Comparison of ENCODE assay signal across 11 mouse cellular contexts in genomic region chr8:107943550-107944348, GRCm38 (mm10). TPM values are rescaled to one million over a fixed set of nuclear protein-coding genes. Genes with fewer than 3 reads are reported as not detected.
DNase-seq lines count a peak whose midpoint lies in the region; ATAC-seq and TF ChIP-seq lines count a peak whose summit lies in the region.
"Had no signal": no experiment of that assay in that cellular context is flagged by ENCODE, and none has a peak within 500 bp of the region (broad histone marks: within the 10 kb centered on the region; RNA-seq: fewer than 3 reads in every experiment).

No protein-coding gene starts in this region.

- TF ChIP-seq CTCF in intestine, postnatal 0 days (IDR thresholded peaks at IDR 0.05; ENCODE audit: low read depth), result no peak

- H3K27ac ChIP-seq in kidney, embryonic 16.5 days (ENCODE audit: low read length), result no peak overlapping the region
- H3K27ac ChIP-seq in forebrain, embryonic 11.5 days (ENCODE audit: low read depth, low read length), result no peak overlapping the region; the same call in 1 of the 2 replicates
- H3K27ac ChIP-seq in intestine, postnatal 0 days (ENCODE audit: low read depth, low read length), result no peak overlapping the region
- H3K27ac ChIP-seq in neural tube, embryonic 15.5 days (replicated peaks), result peak overlapping the region; percentile 76

- no peaks in the 10 kb centered on the region for H3K9me3 ChIP-seq in kidney, embryonic 16.5 days (ENCODE audit: low read length)
- no peaks in the 10 kb centered on the region for H3K9me3 ChIP-seq in forebrain, embryonic 11.5 days (ENCODE audit: control insufficient read depth, low read length)
- H3K9me3 ChIP-seq in intestine, postnatal 0 days (ENCODE audit: control insufficient read depth), result no peaks in the 10 kb centered on the region
- H3K9me3 ChIP-seq in neural tube, embryonic 15.5 days (replicated peaks), result no peaks in the 10 kb centered on the region

- H3K9ac ChIP-seq in kidney, embryonic 16.5 days (replicated peaks; ENCODE audit: low read length), result no peak overlapping the region
- 0 out of 2 replicates have a peak overlapping the region, but pooled peaks have one; percentile 21 for H3K9ac ChIP-seq in forebrain, embryonic 11.5 days (ENCODE audit: low read length)
- H3K9ac ChIP-seq in intestine, postnatal 0 days (ENCODE audit: low read depth, low read length), result no peak overlapping the region
- H3K9ac ChIP-seq in neural tube, embryonic 15.5 days (replicated peaks), result no peak overlapping the region

- H3K4me1 ChIP-seq in kidney, embryonic 16.5 days (ENCODE audit: insufficient read depth, low read length), result peaks cover 17% of the 10 kb centered on the region
- H3K4me1 ChIP-seq in forebrain, embryonic 11.5 days (replicated peaks; ENCODE audit: control insufficient read depth, insufficient read depth, low read length), result peaks cover 12% of the 10 kb centered on the region; the same call in 1 of the 2 replicates
- 0 out of 2 replicates have a peak, but pooled peaks cover 5% of the 10 kb centered on the region for H3K4me1 ChIP-seq in intestine, postnatal 0 days (replicated peaks; ENCODE audit: control insufficient read depth, insufficient read depth, low read length)
- H3K4me1 ChIP-seq in neural tube, embryonic 15.5 days, result peaks cover 36% of the 10 kb centered on the region

- DNase-seq in kidney, adult 9 months, result no peak
- DNase-seq in forebrain, embryonic 11.5 days (ENCODE audit: low spot score), result no peak
- no peak for DNase-seq in ovary, postnatal 14 days (ENCODE audit: low spot score)
- no peak for DNase-seq in testis, postnatal 14 days (ENCODE audit: low spot score)
- no peak for DNase-seq in layer of hippocampus, adult 11-12 months (ENCODE audit: low spot score)
- DNase-seq: heart, adult 18-20 months; right cerebral cortex, postnatal 14 days; thymus, postnatal 25 days had no signal

- peaks cover 57% of the 10 kb centered on the region for H3K27me3 ChIP-seq in kidney, embryonic 16.5 days (ENCODE audit: insufficient read depth, low read length)
- peaks cover 7% of the 10 kb centered on the region; the same call in 1 of the 2 replicates for H3K27me3 ChIP-seq in forebrain, embryonic 11.5 days (ENCODE audit: control insufficient read depth, insufficient read depth, low read length)
- peaks cover 30% of the 10 kb centered on the region; the same call in 1 of the 2 replicates for H3K27me3 ChIP-seq in intestine, postnatal 0 days (replicated peaks; ENCODE audit: control insufficient read depth, insufficient read depth, low read length)
- peaks cover 9% of the 10 kb centered on the region; the same call in 1 of the 2 replicates for H3K27me3 ChIP-seq in neural tube, embryonic 15.5 days (replicated peaks)

- no peaks in the 10 kb centered on the region for H3K36me3 ChIP-seq in kidney, embryonic 16.5 days (ENCODE audit: insufficient read depth, low read length)
- H3K36me3 ChIP-seq in forebrain, embryonic 11.5 days (ENCODE audit: control insufficient read depth, insufficient read depth, low read length), result no peaks in the 10 kb centered on the region
- H3K36me3 ChIP-seq in intestine, postnatal 0 days (ENCODE audit: control insufficient read depth, insufficient read depth), result no peaks in the 10 kb centered on the region
- no peaks in the 10 kb centered on the region for H3K36me3 ChIP-seq in neural tube, embryonic 15.5 days

- WGBS in kidney, embryonic 16.5 days, result 15% methylated on average over 9 of the region's 10 CpGs
- 8% methylated on average over 10 of the region's 10 CpGs for WGBS in forebrain, embryonic 11.5 days
- 16% methylated on average over 10 of the region's 10 CpGs for WGBS in intestine, postnatal 0 days
- WGBS in neural tube, embryonic 15.5 days, result 6% methylated on average over 10 of the region's 10 CpGs

- no peak for ATAC-seq in kidney, embryonic 16.5 days (ENCODE audit: low FRiP score, low TSS enrichment)
- no peak for ATAC-seq in forebrain, embryonic 11.5 days (replicated peaks; ENCODE audit: low FRiP score)
- no peak for ATAC-seq in intestine, postnatal 0 days
- ATAC-seq in neural tube, embryonic 15.5 days (ENCODE audit: low FRiP score), result no peak

- H3K4me3 ChIP-seq in kidney, embryonic 16.5 days (ENCODE audit: low read length), result no peak overlapping the region
- peak overlapping the region; percentile 22; the same call in 1 of the 2 replicates for H3K4me3 ChIP-seq in forebrain, embryonic 11.5 days (ENCODE audit: low read depth, low read length)
- H3K4me3 ChIP-seq in intestine, postnatal 0 days (ENCODE audit: low read depth, low read length), result no peak overlapping the region
- H3K4me3 ChIP-seq in neural tube, embryonic 15.5 days (replicated peaks), result no peak overlapping the region; the same call in 1 of the 2 replicates

- H3K4me2 ChIP-seq in kidney, embryonic 16.5 days (replicated peaks; ENCODE audit: low read depth, low read length), result 0 out of 2 replicates have a peak overlapping the region, but pooled peaks have one; percentile 42
- peak overlapping the region; percentile 47 for H3K4me2 ChIP-seq in forebrain, embryonic 11.5 days (ENCODE audit: low read depth, low read length, severe bottlenecking)
- 0 out of 2 replicates have a peak overlapping the region, but pooled peaks have one; percentile 30 for H3K4me2 ChIP-seq in intestine, postnatal 0 days (replicated peaks; ENCODE audit: low read depth)
- H3K4me2 ChIP-seq in neural tube, embryonic 15.5 days, result peak overlapping the region; percentile 62

RNA-seq across cellular contexts. Expression of gene Zfhx3, which starts 1.3 kb away (rescaled TPM):
- 6.6 and 8.6 TPM in 2 replicates for polyA plus RNA-seq in kidney, embryonic 16.5 days (2015; fragmentation: Nextera tagmentation; extraction: Ambion mirVana)
- polyA plus RNA-seq in forebrain, embryonic 11.5 days (2014; fragmentation: Nextera tagmentation; extraction: Ambion mirVana), result 21.7 and 22.9 TPM in 2 replicates
- polyA plus RNA-seq in intestine, postnatal 0 days (2015; fragmentation: Nextera tagmentation; extraction: Ambion mirVana), result 2.4 and 3.3 TPM in 2 replicates
- polyA plus RNA-seq in neural tube, embryonic 15.5 days (2015; fragmentation: Nextera tagmentation; extraction: Ambion mirVana), result 20.2 and 22.8 TPM in 2 replicates
